Mouse (Mus musculus) bone marrow, adult 2 months (tissue): Measurements from ENCODE around the gene Lzts3.

Experiments
- CTCF ChIP-seq: fragments of 200-500 bp; IDR thresholded peaks from 2 replicates; pipeline ENCODE4 v1.5.1; 2011; ENCODE audit warnings: low read length, control low read depth; ENCODE audit not compliant: control insufficient read depth, insufficient read depth
- POLR2A ChIP-seq: fragments of 200-500 bp; IDR thresholded peaks from 2 replicates; pipeline ENCODE4 v1.6.1; 2011; ENCODE audit warnings: low read depth, mild to moderate bottlenecking, control low read depth, low read length, borderline replicate concordance; ENCODE audit not compliant: control insufficient read depth

- TF ChIP-seq CTCF (no peak), POLR2A (no peak)
These were observed 1.1 kb downstream of the Lzts3 start for GRCm38 (mm10) chr2:130641351-130642025.
